Mouse (Mus musculus): Measurements from ENCODE around the gene Cd44.

The Cd44 gene

GRCm38 (mm10) chr2:102820790-102821189, 80.7 kb downstream of the Cd44 start:
- no peak for DNase-seq (ENCODE audit: low spot score in 2 of 2)

DNA sequence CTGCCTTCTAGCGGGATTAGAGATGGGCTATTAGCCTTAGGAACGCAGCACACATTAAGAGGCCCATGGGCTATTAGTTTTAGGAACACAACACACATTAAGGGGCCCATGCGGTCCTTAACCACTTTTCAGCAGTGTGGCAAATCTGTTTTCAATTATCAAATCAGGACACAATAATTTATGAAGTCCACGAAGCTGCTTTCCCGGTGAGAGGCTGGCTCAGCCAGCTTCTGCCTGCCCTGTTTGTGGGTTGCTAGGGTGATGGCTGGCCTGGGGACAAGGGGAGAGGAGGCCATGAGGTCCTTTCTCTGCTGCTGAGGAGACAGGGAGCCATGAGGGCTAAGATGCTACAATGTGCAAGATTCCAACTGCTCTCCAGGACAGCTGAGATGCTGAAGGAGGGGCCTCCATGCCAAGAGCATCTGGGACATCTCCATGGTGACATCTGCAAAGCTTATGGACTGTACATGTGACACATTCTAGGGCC, 81.2 kb downstream of the Cd44 start:
- DNase-seq (ENCODE audit: low spot score in 2 of 2) = no peak

GRCm38 (mm10) chr2:102815289-102815809, 86.1 kb downstream of the Cd44 start:
- DNase-seq (ENCODE audit: low spot score in 2 of 2) = no peak

DNA sequence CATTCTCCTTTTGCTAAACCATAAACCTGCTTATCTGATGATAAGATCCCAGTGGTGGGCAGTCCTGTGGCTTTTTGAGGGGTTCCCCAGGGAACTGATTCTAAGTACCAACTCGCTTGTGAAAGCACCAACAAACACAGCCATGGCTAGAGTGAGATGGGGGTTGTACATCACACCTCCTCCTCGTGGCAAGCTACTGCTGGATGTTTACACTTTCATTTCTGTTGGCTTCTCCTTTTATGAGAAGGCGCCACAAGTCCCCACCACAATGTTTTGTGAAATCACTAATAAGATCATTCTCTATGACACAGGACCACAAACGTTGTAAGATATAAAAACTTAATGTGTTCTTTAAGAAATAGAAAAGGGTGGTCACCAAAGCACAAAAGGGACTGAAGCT, 88.7 kb downstream of the Cd44 start:
- DNase-seq (ENCODE audit: low spot score in 2 of 2) = no peak

GRCm38 (mm10) chr2:102809436-102809835, 92.0 kb downstream of the Cd44 start:
- no peak for DNase-seq (ENCODE audit: low spot score in 2 of 2)

DNA sequence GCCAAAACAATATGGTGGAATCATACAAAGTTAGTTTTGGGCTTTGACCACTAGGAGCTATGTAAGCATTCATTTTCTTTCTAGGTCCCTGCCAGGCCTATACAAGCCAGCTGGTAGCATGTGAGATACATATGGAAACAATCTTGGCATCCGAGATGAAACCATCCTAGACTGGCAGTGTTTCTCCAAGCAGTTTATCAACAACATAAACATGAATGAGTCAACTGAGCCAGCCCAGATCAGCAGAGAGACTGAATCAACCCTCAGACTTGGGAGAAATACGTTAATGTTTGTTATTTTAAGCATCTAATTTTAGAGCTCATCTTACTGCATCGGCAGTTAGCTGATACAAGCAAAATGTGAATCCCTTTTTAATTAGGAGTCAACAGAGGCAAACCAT, 93.8 kb downstream of the Cd44 start:
- DNase-seq (ENCODE audit: low spot score in 2 of 2) = no peak

- DNase-seq (ENCODE audit: low spot score in 2 of 2) = no peak
Observed at GRCm38 (mm10) chr2:102805761-102806496, 95.5 kb downstream of the Cd44 start.

DNA sequence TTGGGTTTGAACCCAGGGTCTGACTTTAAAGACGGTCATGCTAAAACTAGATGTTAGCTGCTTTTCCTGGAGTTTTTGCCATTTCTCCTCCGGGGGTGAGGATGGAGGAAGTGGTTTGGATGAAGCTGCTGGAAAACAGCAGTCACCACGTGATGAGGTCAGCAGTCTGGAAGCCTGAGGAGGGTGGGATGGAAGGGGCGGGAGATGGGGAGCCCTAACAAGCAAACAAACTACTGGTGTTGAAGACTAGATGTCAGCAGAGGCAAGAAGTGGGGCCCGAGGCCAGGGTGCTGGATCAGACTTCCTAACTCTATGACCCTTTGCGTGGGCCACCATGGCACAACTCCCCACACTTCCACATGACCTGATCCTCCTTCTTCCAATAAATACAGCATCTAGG, 96.2 kb downstream of the Cd44 start:
- no peak for DNase-seq (ENCODE audit: low spot score in 2 of 2)

GRCm38 (mm10) chr2:102804109-102804508, 97.4 kb downstream of the Cd44 start:
- DNase-seq (ENCODE audit: low spot score in 2 of 2) = no peak

GRCm38 (mm10) chr2:102801899-102802298, 99.6 kb downstream of the Cd44 start:
- no peak for DNase-seq (ENCODE audit: low spot score in 2 of 2)

DNA sequence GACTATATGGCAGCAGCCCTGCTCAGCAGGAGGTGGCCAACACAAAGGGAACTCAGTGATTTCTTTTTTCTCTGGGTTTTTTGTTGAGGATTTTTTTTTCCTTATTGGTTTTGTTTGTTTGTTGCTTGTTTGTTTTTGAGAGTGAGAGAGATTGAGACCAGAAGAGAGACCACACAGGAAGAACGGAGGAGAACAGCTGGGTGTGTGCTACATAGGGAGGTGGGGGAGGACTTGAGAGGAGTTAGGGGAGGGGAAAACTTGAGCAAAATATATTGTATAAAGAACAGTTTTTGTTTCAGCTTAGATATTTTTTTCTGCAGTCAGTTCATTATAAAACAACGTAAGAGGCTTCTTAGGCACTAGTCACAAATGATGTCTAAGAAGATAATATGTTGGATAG, 103.3 kb downstream of the Cd44 start:
- DNase-seq (ENCODE audit: low spot score in 2 of 2) = no peak

- no peak for DNase-seq (ENCODE audit: low spot score in 2 of 2)
Observed at GRCm38 (mm10) chr2:102795034-102795433, 106.4 kb downstream of the Cd44 start.

GRCm38 (mm10) chr2:102792804-102793203, 108.7 kb downstream of the Cd44 start:
- no peak for DNase-seq (ENCODE audit: low spot score in 2 of 2)

- DNase-seq (ENCODE audit: low spot score in 2 of 2) = no peak
Observed at GRCm38 (mm10) chr2:102791641-102792040, 109.8 kb downstream of the Cd44 start.

GRCm38 (mm10) chr2:102785696-102786095, 115.8 kb downstream of the Cd44 start:
- DNase-seq (ENCODE audit: low spot score in 2 of 2) = no peak

DNA sequence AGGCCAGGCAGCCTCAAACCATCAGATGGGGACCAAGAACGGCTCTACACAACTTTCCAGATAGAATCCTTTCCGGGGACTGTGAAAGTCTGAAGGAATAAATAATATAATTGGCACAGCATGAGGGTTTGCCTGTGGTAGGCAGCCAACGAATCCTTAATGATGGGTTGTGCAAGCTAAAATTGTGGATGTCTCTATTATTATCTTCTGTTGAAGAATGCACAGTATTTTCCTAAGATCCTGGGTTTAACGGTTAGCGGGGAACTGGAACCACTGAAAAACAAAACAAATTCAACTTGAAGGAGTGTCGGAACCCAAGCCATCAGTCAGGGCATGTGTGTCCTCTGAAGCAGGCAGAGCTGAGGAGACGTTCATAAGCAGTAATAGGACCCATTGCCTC, 118.7 kb downstream of the Cd44 start:
- DNase-seq (ENCODE audit: low spot score in 2 of 2) = no peak

- DNase-seq (ENCODE audit: low spot score in 2 of 2) = no peak
Observed at GRCm38 (mm10) chr2:102778208-102778607, 123.3 kb downstream of the Cd44 start.

DNA sequence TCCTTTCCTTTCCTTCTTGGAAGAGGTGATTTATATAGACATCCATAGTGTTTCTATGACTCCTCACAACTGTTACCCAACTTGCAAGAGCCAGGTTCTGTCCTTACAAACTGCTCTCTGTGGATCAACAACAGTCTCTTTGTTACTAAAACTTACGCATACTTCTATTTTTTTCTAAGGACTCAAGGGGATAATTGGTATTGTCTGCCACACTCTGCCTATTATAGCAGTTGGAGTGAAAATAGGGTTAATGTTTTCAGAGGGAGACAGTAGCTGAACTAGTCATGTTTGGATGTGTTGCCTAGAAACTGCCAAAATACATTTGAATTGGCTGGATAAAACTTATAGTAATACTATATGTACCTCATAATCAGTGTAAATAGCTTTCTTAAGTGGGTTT, 125.9 kb downstream of the Cd44 start:
- DNase-seq (ENCODE audit: low spot score in 2 of 2) = no peak

DNA sequence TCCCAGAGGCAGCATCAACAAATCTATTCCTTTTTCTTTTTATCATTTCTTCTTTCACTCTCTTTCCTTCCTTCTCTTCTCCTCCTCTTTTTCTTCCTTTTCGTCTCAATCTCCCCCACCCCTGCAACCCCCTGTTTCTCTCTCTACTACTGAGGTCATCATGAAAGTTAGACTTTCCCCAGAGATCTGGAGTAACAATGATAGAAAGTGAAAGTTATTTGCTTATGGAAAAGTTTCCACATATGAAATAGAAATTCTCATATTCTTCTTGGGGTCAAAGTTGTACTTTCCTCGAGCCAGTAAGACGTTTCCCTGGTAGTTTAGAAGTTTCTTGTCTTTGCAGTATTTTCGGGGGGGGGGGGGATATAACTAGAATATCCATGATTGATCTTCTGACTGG, 126.8 kb downstream of the Cd44 start:
- no peak for DNase-seq (ENCODE audit: low spot score in 2 of 2)

DNA sequence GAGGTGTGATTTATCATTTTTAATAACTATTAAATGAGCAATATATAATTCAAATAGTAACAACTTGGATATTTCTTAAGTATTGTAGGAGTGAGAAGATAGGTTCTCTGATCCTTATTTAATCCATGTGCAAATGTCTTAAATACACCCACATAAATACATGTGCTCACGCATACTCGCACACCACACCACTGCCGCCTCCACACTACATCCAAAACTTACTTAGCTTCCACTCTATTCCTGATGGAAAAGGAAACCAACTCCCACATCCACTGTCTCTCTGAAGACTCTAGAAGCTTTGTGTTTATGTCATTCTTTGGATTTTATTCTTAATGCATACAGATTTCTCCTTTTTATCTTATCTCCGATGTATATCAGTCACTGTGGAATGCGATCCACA, 129.2 kb downstream of the Cd44 start:
- peak in 1 of 2 experiments; percentile 39 for DNase-seq (ENCODE audit: low spot score in 2 of 2)

- DNase-seq (ENCODE audit: low spot score in 2 of 2) = no peak
Observed at GRCm38 (mm10) chr2:102771304-102771703, 130.2 kb downstream of the Cd44 start.

DNA sequence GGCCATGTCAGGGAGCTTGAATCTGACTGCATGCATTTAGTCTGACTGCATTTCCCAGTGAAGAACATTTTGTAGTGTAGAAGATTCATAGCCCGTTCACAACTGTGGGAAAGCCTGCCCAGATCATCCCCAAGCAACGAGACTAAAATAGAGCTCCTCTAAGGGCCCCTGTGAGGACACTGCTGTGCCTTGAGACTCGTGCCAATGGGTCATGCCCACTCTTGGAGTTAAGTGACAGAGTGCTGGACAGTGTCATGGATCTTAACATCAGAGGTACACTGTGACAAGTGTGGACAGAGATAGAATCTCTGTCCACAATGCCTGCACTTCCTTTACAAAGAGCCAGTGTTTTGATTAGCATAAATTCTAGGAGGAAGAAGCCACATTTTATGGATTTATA, 133.2 kb downstream of the Cd44 start:
- DNase-seq (ENCODE audit: low spot score in 2 of 2) = no peak

GRCm38 (mm10) chr2:102764602-102765374, 136.7 kb downstream of the Cd44 start:
- DNase-seq (ENCODE audit: low spot score in 2 of 2) = no peak

All from frontal cortex, postnatal 36 days (tissue).